Mouse (Mus musculus): Measurements from ENCODE around the gene Tedc2.
A peak's percentile ranks its signal among the peaks of the same experiment; 100 is the strongest.

Gene Tedc2

GRCm38 (mm10) chr17:24220435-24221411 is at the start of gene Tedc2:
Gene Tedc2, minus strand, starts transcription at chr17:24220851.
- peak; percentile 97 for DNase-seq

- DNase-seq, result no peak
Observed at GRCm38 (mm10) chr17:24267133-24267532, 46.5 kb upstream of the Tedc2 start.

GRCm38 (mm10) chr17:24264766-24265165 is 44.1 kb upstream of the Tedc2 start:
- DNase-seq, result no peak

GRCm38 (mm10) chr17:24260516-24260915 is 39.9 kb upstream of the Tedc2 start:
- DNase-seq, result no peak

GRCm38 (mm10) chr17:24259702-24260101 is 39.1 kb upstream of the Tedc2 start:
- no peak for DNase-seq

GRCm38 (mm10) chr17:24258981-24259380 is 38.3 kb upstream of the Tedc2 start:
- DNase-seq, result no peak

- DNase-seq, result no peak
Observed at GRCm38 (mm10) chr17:24252329-24252728, 31.7 kb upstream of the Tedc2 start.

GRCm38 (mm10) chr17:24251320-24252069 is 30.8 kb upstream of the Tedc2 start, which contains the start of gene Ccnf:
Gene Ccnf, minus strand, starts transcription at chr17:24251484.
- DNase-seq, result peak; percentile 98

GRCm38 (mm10) chr17:24250988-24251319 is 30.3 kb upstream of the Tedc2 start:
- DNase-seq, result no peak

- DNase-seq, result no peak
Observed at GRCm38 (mm10) chr17:24248641-24249040, 28.0 kb upstream of the Tedc2 start.

- no peak for DNase-seq
Observed at GRCm38 (mm10) chr17:24244061-24244460, 23.4 kb upstream of the Tedc2 start.

- DNase-seq, result no peak
Observed at GRCm38 (mm10) chr17:24243311-24243969, 22.8 kb upstream of the Tedc2 start.

GRCm38 (mm10) chr17:24236921-24237320 is 16.3 kb upstream of the Tedc2 start:
- peak; percentile 87 for DNase-seq

- no peak for DNase-seq
Observed at GRCm38 (mm10) chr17:24236479-24236878, 15.8 kb upstream of the Tedc2 start.

GRCm38 (mm10) chr17:24227941-24228340 is 7.3 kb upstream of the Tedc2 start:
- no peak for DNase-seq

GRCm38 (mm10) chr17:24226721-24227120 is 6.1 kb upstream of the Tedc2 start:
- no peak for DNase-seq

GRCm38 (mm10) chr17:24225851-24226250 is 5.2 kb upstream of the Tedc2 start:
- no peak for DNase-seq

- no peak for DNase-seq
Observed at GRCm38 (mm10) chr17:24224741-24225140, 4.1 kb upstream of the Tedc2 start.

GRCm38 (mm10) chr17:24223513-24223912 is 2.9 kb upstream of the Tedc2 start:
- DNase-seq, result no peak

GRCm38 (mm10) chr17:24222653-24223052 is 2.0 kb upstream of the Tedc2 start:
- DNase-seq, result no peak

- DNase-seq, result no peak
Observed at GRCm38 (mm10) chr17:24216836-24217235, 3.8 kb downstream of the Tedc2 start.

GRCm38 (mm10) chr17:24213186-24213585 is 7.5 kb downstream of the Tedc2 start:
- no peak for DNase-seq

GRCm38 (mm10) chr17:24212441-24213018 is 8.1 kb downstream of the Tedc2 start:
- no peak for DNase-seq

All from cerebellum, adult 9-11 months (tissue).